Mouse (Mus musculus): ENCODE data around the gene Mosmo. TPM values are rescaled to one million over a fixed set of nuclear protein-coding genes. Genes with fewer than 3 reads are reported as not detected.
"Not testable (repeated sequence)": the region's sequence is repeated elsewhere in the genome, so short reads cannot be mapped to it uniquely, and the experiment has no call there.

Mosmo gene
- total RNA-seq, 4 experiments from 2014 or later = 76.4 to 84.5 (median 78.2) TPM

GRCm38 (mm10) chr7:120699586-120699985, 22.2 kb downstream of the Mosmo start:
- DNase-seq (ENCODE audit: low spot score in 2 of 2) = no peak

GRCm38 (mm10) chr7:120703888-120704287, 26.5 kb downstream of the Mosmo start:
- DNase-seq (ENCODE audit: low spot score in 2 of 2) = no peak

GRCm38 (mm10) chr7:120712071-120712470, 34.7 kb downstream of the Mosmo start:
- no peak for DNase-seq (ENCODE audit: low spot score in 2 of 2)

GRCm38 (mm10) chr7:120713225-120713624, 35.8 kb downstream of the Mosmo start:
- DNase-seq (ENCODE audit: low spot score in 2 of 2) = no peak

GRCm38 (mm10) chr7:120713951-120714350, 36.5 kb downstream of the Mosmo start:
- DNase-seq (ENCODE audit: low spot score in 2 of 2) = not testable (repeated sequence)

- no peak for DNase-seq (ENCODE audit: low spot score in 2 of 2)
Measured at GRCm38 (mm10) chr7:120717261-120717660, 39.8 kb downstream of the Mosmo start.

GRCm38 (mm10) chr7:120721051-120721450, 43.6 kb downstream of the Mosmo start:
- DNase-seq (ENCODE audit: low spot score in 2 of 2) = no peak

- DNase-seq (ENCODE audit: low spot score in 2 of 2) = no peak
Measured at GRCm38 (mm10) chr7:120721456-120721855, 44.0 kb downstream of the Mosmo start.

- DNase-seq (ENCODE audit: low spot score in 2 of 2) = no peak
Measured at GRCm38 (mm10) chr7:120722063-120722462, 44.6 kb downstream of the Mosmo start.

GRCm38 (mm10) chr7:120722839-120723278, 45.4 kb downstream of the Mosmo start:
- DNase-seq (ENCODE audit: low spot score in 2 of 2) = no peak

- peak in 1 of 2 experiments; percentile 28 for DNase-seq (ENCODE audit: low spot score in 2 of 2)
Measured at GRCm38 (mm10) chr7:120727581-120727980, 50.2 kb downstream of the Mosmo start.

GRCm38 (mm10) chr7:120729635-120730034, 52.2 kb downstream of the Mosmo start:
- no peak for DNase-seq (ENCODE audit: low spot score in 2 of 2)

GRCm38 (mm10) chr7:120732906-120733305, 55.5 kb downstream of the Mosmo start:
- no peak for DNase-seq (ENCODE audit: low spot score in 2 of 2)

- DNase-seq (ENCODE audit: low spot score in 2 of 2) = no peak
Measured at GRCm38 (mm10) chr7:120739018-120739417, 61.6 kb downstream of the Mosmo start, which contains the start of gene Vwa3a. Gene Vwa3a (plus strand): TSS chr7:120739318.

- DNase-seq (ENCODE audit: low spot score in 2 of 2) = peak; percentile 53 to 57
Measured at GRCm38 (mm10) chr7:120739558-120740101, 62.2 kb downstream of the Mosmo start.

GRCm38 (mm10) chr7:120743366-120744351, 66.2 kb downstream of the Mosmo start:
- no peak for DNase-seq (ENCODE audit: low spot score in 2 of 2)

- no peak for DNase-seq (ENCODE audit: low spot score in 2 of 2)
Measured at GRCm38 (mm10) chr7:120744606-120745005, 67.2 kb downstream of the Mosmo start.

GRCm38 (mm10) chr7:120746029-120746428, 68.6 kb downstream of the Mosmo start:
- DNase-seq (ENCODE audit: low spot score in 2 of 2) = no peak

GRCm38 (mm10) chr7:120746821-120747220, 69.4 kb downstream of the Mosmo start:
- DNase-seq (ENCODE audit: low spot score in 2 of 2) = no peak

GRCm38 (mm10) chr7:120748478-120748877, 71.1 kb downstream of the Mosmo start:
- no peak for DNase-seq (ENCODE audit: low spot score in 2 of 2)

GRCm38 (mm10) chr7:120751330-120751729, 73.9 kb downstream of the Mosmo start:
- no peak for DNase-seq (ENCODE audit: low spot score in 2 of 2)

GRCm38 (mm10) chr7:120751906-120752305, 74.5 kb downstream of the Mosmo start:
- DNase-seq (ENCODE audit: low spot score in 2 of 2) = no peak
